Mouse (Mus musculus) right cerebral cortex, adult 2 months (tissue): Measurements from ENCODE around the gene Foxi3.

Source experiments
- DNase-seq, 2 experiments: peaks; one replicate each; pipeline ENCODE4 v3.0.0; 2021 to 2022; ENCODE audit warnings: low spot score in 2 of 2

Gene Foxi3

DNA sequence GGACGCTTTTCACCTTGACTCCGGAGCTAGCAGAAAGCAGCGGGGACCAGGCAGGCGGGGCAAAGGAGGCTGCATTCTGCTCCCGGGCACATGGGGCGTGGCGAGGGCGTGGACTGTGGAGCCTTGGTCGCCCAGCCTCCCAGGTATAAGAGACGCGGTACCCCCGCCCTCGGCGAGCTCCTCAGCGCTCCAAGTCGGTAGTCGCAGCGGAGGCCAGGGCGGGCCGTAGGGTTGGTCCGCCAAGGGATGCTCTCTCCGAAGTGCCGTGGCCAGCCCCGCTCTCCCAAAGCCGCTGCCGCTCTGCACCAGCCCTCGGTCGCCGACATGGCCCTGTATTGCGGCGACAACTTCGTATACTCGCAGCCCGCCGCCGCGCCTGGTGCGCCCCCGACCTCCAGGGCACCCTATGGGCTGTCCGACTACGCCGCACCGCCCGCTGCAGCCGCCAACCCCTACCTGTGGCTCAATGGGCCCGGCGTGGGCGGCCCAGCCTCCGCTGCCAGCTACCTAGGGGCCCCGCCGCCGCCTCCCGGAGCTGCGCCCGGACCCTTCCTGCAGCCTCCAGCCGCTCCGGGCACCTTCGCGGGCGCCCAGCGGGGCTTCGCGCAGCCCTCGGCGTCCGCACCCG, at the start of gene Foxi3:
TSS of gene Foxi3 (plus strand) at position 247 of the 628 bp plus-strand sequence.
- DNase-seq = no peak

DNA sequence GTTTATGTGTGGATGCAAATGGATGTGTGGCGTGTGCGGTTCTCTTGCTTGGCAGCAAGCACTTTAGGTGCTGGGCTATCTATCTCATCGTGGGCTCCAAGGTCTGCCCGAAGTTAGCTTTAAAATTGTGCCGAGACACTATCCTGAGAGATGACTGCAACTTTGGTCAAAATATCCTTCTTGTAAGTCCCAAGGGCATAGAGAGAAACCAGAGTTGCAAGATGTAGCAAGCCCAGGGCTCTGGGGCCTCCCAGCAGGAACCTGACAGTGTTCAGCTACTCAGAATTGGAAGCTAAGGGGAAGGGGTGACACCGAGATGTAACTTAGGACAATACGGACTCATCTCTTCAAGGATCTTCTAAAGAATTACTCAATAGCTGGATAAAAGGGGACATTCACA, 46.8 kb upstream of the Foxi3 start:
- no peak for DNase-seq

DNA sequence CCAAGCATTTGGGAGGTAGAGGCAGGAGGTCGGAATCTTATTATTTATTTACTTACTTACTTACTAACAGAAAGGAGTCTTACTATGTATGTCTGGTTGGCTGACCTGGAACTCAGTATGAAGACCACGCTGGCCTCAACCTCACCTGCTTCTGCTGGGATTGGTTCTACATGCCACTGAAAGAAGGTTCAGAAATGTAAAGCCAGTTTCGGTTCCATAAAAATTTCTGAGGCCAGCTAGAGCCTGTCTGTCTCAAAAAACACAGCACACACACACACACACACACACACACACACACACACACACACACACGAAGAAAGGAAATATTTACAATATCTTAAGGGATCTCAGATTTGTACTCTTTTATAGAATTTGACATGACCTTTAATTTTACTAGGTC, 46.0 kb upstream of the Foxi3 start:
- DNase-seq = no peak

DNA sequence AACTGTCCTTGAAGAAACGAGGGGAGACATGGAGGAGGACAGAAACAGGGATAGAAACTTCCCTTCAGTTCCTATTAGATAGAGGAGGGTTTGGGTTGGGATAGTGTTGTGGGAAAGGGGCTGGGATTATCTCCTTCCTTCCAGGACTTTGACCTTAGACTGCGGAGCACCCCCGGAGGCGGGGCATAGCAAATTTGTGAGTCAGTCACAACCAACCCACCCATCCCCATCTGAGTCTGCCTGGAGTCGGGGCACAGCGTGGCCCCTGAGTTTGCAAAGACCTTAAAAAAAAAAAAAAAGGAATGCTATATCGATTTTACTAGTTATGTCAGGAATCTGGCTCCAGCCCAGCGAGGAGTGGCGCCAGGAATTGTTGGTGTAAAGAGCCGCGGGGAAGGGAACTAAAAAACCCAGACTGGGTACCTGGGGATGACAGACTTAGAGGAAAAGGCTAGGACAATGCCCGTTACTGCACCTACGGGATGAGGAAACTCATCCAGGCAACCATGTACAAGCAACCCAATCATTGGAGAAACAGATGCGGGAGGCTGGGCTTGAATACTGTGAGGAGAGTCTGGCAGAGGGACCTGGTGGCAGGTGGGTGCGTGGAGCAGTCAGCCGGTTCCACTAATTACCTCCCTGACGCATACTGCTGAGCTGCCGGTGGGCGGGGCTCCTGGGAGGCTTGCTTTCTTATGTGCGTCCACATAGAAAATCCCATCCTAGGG, 44.5 kb upstream of the Foxi3 start:
- peak; percentile 53 to 63 for DNase-seq

DNA sequence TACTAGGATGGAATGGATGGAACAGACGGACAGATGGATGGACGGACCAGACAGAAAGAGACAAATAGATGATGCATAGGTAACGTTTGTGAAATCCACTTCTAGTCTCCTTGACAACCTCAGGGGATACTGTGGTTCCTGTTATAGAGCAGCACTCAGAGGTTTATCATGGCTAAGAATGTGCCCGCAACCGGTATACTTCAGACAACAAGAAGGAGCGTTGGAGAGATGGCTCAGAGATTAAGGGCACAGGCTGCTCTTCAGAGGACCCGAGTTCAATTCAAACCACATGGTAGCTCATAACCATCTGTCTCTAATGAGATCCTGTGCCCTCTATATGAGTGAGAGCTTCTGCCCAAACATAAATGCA, 44.0 kb upstream of the Foxi3 start:
- no peak for DNase-seq

DNA sequence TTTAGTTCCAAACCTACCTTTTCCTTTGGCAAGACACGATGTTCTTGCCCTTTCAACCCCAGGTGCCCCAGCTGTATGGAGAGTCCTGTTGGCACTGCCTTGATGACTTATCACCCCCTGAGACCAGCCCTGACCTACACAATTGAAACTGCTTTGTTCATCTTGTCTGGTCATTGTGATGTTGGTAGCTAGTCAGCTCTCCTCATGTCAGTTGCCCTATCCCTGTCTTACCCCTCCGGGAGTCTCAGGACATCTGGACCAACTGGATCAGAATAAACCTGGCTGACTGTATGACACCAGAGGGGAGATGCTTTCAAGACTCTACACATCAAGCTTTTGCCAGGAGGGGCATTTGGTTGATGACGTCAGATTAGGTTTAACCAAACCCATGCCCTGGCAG, 37.5 kb upstream of the Foxi3 start, which contains the start of gene Tex37:
TSS of gene Tex37 (minus strand) at position 101 of the 400 bp plus-strand sequence.
- no peak for DNase-seq

DNA sequence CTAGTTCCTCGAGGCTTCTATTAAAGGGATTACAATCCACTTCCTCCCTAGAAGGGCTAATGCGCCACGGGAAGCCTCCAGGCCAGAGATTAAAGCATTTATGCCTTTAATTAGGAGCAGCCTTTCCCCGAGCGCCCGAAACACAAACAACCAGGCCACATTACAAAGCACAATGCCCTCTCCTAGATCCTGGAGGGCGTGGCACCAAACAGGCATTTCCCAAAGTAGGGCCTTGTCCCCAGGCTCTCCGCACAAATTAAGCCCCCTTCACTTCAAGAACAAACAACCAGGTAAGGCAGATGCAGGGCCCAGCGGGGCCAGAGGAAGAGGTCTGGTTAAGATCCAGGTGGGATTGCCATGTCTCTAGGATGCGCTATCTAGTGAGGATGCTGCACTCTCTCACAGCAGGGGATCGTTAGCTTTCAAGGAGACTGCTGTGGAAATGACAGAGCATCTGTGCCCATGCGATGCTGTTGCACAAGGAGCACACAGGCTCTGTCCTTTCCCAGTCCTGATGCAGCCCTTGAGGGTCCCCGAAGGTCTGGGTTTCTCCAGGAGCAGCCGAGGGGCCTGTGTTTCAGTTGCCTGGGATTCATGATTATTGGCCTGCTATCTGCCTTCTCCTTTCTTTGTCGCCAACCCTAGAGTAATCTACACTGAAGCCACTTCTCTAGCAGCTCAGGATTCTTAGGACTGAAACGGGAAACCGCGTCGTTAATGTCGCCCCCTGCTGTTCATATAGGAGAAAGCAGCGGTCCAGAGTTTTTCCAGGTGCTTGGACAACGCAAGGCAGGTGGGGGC, 34.9 kb upstream of the Foxi3 start:
- peak; percentile 61 to 64 for DNase-seq

DNA sequence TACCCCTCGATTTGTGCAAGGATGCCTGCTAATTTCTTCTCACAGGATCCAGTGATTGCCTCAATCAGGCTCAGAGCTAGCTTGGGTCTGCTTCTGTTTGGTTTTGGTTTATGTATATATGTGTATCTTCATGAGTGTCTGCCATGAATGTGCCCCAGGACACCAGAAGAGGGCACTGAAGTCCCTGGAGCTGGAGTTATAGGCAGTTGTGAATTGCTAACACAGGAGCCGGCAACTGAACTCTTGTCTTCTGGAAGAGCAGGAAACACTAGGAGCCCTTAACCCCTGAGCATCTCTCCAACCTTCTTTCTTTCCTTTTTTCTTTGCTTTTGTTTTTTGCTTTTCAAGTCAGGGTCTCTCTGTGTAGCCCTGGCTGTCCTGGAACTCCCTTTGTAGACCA, 24.5 kb upstream of the Foxi3 start:
- DNase-seq = no peak

DNA sequence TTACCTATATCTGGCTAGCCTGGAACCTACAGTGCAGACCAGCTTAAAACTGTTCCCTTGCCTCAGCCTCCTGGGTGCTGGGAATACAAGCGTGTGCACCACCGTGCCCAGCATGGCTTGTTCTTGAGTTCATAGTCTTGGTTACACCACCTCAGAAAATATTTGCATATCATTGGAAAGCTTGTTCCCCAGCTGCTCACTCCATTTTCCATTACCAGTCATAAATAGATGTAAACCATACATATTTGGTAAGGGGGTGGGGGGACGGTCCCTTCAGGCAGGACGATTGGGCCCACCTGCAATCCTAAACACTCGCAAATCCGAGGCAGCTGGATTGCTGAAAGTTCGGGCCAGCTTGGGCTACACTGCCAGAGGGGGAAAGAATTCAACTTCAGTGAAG, 3.1 kb upstream of the Foxi3 start:
- DNase-seq = no peak

DNA sequence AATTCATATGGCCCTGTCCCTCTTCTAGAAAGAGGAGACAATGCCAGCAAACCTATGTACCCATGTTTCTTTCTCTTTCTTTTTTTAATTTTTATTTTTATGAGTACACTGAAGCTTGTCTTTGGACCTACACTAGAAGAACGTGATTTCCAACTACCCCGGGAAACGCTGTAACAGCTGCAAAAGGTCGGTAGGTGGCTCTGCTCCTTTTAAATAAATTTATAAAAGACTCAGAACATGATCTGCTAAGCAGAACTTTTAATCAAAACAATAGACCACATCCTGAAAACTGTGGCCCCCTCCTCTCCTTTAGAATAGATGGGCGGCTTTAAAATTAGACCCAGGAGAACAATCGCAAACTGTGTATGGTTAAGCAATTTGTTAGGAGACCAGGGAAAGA, 2.3 kb upstream of the Foxi3 start:
- peak in 1 of 2 experiments; percentile 16 for DNase-seq

DNA sequence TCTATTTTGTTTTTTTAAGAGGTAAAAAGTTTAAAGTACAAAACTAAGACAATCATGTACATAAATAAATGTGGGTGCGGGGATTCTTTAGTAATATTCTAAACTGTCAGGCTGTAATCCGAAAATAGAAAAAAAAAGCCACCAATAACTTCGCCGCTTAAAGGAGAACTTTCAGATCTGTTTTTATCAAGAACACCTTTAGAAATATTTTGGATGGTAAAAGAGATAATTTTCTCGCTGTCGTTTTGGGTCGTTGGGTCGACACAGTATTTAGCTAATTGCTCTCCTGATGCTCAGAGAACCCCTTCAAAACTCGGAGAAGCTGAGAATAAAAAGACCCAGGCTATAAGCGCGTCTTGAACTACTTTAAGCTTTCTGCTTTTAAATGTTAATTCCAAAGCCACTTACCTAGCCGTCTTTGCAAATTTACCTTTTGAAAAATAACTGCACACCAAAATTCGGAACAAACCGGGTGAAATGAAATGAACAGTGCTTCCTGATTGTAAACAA, 985 bp upstream of the Foxi3 start:
- DNase-seq = no peak

DNA sequence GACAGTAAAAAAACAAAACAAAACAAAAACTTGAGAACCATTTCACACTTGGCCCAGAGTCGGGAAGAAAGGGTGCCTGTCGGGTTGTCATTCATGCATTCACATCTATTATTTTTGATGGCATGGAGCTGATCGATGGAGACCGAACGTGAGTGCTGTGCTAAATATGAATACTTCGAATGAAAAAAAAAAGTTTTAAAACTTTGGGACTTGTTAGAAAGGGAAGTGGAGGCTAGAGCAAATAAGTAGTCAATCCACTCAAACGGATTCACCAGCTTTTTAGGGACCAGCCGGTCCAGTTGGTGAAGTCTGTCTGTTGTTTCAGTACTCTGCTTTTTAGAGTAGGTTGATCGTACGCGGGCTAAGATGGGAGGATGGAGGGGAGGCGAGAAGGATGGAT, 490 bp upstream of the Foxi3 start:
- DNase-seq = peak in 1 of 2 experiments; percentile 6

DNA sequence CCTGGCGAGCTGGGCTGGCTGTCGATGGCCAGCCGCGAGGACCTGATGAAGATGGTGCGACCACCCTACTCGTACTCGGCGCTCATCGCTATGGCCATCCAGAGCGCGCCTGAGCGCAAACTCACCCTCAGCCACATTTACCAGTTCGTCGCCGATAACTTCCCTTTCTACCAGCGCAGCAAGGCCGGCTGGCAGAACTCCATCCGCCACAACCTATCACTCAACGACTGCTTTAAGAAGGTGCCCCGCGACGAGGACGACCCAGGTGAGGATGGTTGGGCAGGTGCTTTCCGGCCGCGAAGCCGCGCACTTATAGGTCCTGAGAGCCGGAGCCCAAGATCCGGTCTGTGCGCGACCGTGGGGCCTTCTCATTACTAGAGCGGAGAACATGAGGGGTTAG, 605 bp downstream of the Foxi3 start:
- DNase-seq = peak; percentile 3 to 11

DNA sequence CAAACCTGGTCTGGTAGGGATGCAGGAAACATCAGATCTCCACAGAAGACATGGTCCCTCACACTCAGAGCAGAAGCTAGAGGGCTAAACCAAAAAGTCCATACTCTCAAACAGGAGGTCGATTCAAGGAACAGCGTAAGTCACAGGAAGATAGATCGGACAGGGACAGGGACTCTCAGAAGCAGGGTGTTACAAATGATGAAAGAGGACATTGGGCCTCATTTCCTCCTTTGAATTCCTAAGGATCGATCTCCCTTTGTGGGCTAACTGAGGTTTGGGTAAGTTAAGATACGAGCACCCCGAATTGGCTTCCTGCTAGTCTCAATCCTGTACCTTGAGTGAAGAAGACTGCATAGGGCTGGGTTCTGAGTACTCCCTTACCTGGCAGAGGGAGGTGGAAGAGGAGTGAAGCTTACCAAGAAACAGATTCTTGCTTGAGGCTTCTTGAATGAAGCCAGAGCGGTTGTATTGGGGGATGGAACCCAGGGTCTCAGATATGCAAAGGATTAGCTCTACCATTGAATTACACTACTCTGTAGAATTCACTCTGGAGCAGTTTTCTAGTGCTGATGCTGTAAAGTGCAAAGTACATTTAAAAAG, 1.1 kb downstream of the Foxi3 start:
- peak in 1 of 2 experiments; percentile 4 for DNase-seq

DNA sequence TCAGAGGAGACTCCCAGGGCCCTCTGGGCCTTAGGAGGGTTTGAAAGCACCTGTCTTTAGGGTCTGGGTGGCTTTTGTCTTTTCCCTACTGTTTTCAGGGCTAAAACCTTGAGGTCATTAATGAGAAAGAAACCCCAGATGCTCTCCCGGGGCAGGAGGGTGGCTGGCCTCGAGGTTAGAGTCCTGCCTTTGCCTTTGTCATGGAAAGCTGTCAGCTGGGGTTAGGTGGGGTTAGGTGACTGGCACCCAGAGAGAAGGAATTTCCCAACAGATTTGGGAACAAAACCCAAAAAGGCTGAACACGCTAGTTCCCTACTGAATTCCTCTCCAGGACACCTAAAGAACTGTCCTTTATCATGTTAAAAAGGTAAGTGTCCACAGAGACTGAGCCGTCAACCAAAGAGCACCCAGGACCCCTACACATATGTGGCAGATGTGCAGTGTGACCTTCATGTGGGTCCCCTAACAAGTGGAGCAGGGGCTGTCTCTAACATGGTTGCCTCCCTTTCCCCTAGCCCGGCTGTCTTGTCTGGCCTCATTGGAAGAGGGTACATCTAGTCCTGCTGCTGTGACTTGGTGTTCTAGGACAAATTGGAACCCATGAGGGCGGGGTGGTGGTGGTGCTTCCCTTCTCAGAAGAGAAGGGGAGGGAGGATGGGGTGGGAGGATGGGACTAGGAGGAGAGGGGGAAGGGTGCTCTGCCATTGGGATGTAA, 7.9 kb downstream of the Foxi3 start:
- DNase-seq = no peak

DNA sequence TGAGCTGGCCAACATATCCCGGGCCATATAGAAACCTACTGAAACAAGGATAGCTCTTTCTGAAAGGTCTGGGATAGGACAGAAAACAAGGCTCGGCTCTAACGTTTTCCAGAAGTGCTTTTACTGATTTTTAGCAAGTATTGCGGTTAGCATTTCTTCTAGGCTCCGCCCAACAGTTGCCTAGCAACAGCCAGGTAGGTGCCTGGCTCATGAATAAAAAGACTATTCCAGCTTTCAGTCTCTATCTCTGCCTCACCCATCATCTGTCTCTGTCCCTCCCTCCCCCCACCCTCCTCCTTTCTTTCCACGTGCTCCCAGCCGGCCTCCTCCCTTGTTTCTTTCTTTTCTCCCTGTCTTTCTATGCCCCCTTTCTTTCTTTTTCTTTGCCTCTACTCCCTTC, 9.4 kb downstream of the Foxi3 start:
- DNase-seq = no peak

DNA sequence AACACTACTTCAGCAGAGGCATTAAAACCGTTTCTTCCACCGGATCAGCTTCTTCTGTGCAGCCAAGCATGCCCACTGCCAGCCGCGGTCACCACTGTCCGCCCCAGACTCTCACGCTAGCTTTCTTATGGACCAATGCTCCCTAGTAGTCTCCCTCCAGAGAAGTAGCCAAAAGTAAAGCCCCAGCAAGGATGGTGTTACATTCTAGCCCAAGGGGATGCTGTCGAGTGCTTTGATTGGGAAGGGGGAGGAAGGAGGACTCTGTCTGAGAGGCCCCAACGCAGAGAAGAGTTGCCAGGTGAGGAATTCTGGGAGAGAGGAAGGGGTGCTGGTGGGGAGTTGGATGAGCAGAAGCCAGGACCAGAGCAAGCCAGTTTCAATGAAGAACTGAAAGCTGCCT, 11.1 kb downstream of the Foxi3 start:
- DNase-seq = no peak

DNA sequence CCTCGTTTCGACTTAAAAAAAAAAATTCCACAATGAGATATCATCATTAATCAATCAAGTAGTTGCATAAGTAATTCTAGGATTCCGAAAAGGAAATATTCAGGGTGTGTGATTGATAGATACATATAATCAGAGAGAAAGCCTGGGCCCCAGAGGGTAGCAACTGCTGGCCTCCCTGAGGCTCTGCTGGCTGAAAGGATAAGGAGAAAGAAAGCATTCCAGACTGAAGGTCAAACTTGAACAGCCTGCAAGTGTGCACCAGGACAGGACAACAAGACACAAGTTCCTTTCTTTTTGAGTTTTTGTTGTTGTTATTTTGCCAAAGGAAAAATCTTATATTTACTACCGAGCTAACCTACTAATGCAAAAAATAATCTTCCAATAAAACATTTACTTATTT, 12.0 kb downstream of the Foxi3 start:
- DNase-seq = no peak

DNA sequence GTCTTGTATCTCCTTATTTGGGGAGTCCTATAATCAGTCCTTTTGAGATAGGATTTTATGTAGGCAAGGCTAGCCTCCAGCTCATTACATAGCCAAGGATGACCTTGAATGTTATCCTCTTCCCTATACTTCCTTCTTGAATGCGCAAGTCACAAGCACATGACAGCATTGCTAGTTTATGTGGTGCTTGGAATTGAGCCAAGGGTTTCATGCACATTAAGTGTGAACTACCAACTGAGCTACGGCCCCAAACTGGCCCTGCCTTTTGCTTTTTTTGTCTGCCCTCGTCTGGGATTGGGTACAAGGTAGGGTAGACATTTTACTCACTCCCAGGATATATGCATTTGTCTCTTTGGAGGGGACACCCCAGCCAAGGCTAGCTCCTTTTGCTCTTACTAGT, 16.7 kb downstream of the Foxi3 start:
- DNase-seq = no peak

DNA sequence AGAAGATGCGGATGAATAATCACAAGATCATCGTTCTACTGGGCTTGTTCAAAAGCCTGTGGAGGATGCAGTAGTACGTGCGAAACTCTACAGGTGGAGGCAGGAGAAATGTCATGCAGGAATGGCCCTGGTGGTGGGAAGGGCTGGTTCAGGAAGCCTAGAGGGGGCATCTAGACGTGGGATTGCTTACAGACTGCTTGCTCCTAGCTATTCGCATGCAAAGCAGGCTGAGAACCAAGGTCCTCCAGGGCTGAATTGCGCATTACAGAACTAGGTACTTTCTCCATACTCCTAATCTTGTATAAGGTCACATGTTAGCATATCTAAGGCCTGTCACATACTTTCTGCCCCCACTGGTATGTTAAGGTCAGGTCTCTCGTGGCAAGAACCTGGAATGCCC, 24.7 kb downstream of the Foxi3 start:
- DNase-seq = no peak

DNA sequence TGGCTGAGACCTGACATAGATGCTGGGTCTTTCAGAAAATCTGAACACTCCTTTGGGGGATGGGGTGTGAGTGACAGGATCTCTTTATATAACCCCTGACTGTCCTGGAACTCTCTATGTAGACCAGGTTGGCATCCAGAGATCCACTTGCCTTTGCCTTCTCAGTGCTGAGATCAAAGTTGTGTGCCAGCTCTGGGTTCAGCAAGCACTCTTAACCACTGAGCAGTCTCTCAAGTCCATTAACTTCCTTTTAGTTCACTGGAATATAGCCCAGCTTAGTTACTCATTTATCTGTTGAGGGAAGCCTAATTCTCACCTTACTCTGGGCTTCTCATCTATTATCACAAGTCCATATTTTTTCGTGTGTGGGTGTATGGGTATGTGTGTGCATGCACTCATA, 26.1 kb downstream of the Foxi3 start:
- DNase-seq = no peak

DNA sequence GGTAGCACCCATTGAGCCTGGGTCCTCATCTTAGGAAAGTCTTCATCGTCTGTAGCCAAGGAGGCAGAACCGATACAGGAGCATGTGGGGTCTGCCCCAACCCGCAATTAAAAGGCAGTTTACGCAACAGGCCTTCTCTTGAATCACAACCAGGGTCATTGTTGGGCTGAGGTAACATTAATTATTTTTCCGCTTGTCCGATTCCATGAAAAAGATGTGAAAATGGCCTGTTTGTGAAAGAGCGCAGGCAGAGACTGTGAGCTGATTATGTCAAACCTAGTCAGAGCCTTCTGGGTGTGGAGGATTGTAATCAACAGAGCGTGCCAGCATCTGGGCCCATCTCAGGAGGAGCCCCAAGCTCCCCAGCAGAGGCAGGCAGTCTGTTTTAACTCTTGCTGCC, 30.4 kb downstream of the Foxi3 start:
- no peak for DNase-seq
